Mouse (Mus musculus) limb, embryonic 12.5 days (tissue): Measurements from ENCODE around the gene Zbtb38. TPM values are rescaled to one million over a fixed set of nuclear protein-coding genes. Genes with fewer than 3 reads are reported as not detected.

Experiments used
- polyA plus RNA-seq: library from polyadenylated mRNA; unstranded; fragments of >200 nt; fragmentation: Nextera tagmentation; extraction: Ambion mirVana; gene quantifications from 2 replicates; pipeline ENCODE4 v1.2.1, GENCODE M21; 2016

Gene Zbtb38
- polyA plus RNA-seq, 1 experiment from 2014 or later: 10.2 TPM

Other genes with a start within 250 kb of the Zbtb38 start
- not detected in 2 replicates for gene Gm28729, start 227.6 kb downstream of the Zbtb38 start, polyA plus RNA-seq
- 23.3 and 24.0 TPM in 2 replicates for gene Rasa2, start 121.2 kb downstream of the Zbtb38 start, polyA plus RNA-seq
- gene Pxylp1, start 139.8 kb upstream of the Zbtb38 start, polyA plus RNA-seq: 21.4 and 22.8 TPM in 2 replicates